Mouse (Mus musculus): ENCODE results near the gene Olfr1126.
"Not testable (repeated sequence)": the region's sequence is repeated elsewhere in the genome, so short reads cannot be mapped to it uniquely, and the experiment has no call there.

The Olfr1126 gene

DNA sequence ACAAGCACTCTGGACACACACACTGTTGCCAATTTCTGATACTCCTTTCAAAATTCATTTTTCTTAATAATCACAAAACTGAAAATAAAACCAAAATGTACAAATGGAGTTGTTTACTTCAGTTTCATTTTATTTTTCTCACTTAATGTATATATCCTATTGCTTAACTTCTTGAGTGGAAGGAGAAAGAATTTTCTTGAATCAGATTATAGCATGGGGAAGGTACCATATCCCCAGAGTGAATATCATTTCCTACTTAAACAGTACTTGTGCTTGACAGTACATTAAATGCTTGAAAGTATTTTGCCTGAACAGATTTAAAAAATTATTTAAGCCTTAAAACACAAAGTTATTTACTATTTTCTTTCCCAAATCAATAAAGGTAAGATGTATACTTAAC, at the start of gene Olfr1126:
Olfr1126 (plus strand) TSS at position 301 of the 400 bp plus-strand sequence.
- DNase-seq (ENCODE audit: low read depth, low spot score) = no peak

DNA sequence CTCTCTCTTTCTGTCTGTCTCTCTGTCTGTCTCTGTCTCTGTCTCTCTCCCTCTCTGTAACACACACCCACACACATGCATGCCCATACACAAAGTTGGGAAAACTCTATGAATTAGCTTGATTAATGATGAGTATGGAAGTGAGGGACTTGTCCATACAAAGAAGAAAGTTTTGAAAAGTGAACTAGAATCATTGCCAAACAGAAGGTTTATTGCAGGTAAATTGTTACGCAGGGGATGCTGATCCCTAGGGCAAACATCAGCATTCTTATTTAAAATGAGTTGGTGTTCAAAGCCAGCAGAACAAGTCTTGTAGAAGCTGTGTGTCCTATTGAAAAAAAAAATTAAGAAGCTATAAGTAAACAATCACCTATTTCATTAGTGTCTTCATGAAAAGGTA, 37.4 kb upstream of the Olfr1126 start, which contains the start of gene Olfr1123:
Olfr1123 (plus strand) TSS at position 301 of the 400 bp plus-strand sequence.
- DNase-seq (ENCODE audit: low read depth, low spot score) = no peak

DNA sequence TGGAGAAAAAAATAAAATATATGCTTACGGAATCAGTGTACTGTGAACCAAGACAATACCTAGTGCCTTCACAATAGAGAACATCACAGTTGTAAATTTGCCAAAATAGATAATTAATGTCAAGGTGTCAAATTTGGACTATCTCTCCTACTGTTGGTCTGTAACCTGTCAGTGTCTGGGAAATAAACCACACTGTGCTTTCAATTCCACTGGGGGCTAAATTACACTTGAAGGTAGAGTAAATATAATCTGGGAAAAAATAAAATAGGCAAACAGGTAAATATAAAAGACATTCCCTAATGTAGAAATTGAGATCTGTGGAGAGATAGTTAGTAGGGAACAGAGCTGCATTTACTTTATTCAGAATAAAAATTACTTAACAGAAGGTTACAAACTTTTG, 23.8 kb upstream of the Olfr1126 start, which contains the start of gene Olfr1124:
Olfr1124 (plus strand) TSS at position 301 of the 400 bp plus-strand sequence.
- DNase-seq (ENCODE audit: low read depth, low spot score) = no peak

DNA sequence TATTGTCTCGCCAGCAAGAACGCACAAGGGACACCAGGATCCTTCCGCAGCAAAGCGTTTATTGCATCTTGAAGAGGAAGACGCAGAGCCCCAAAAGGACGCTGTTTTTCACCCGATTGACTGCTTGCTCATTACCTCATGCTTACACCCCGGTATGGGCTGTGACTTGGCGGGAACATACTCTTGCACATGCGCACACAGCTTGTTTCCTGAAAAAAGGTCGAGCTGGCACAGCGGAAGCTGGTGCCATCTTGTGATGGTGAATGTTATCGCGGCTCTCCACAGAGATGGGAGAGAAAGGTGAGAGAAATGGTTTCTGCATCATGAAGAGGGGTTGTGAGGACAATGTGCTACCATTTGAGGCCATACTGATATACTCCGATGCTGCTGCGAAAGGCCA, 16.0 kb upstream of the Olfr1126 start:
- DNase-seq (ENCODE audit: low read depth, low spot score) = peak; percentile 56

DNA sequence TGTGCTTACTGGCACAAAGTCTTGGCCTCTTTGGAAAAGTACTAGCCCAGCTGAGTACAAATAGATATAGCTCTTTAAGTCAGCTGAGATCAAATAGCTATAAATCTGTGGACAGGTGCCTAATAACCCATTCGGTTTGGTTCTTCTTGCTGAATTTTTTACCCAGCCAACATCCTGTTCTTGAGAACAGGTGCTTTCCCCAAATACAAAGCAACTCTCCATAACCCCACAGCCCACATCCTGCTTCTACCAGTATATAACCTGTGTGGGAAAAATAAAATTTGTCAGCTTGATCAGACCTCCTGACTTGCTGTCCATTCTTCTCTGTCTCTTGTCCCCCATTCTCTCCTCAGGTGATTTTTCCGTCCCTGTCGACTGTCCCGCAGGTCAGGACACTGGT, 8.0 kb downstream of the Olfr1126 start:
- DNase-seq (ENCODE audit: low read depth, low spot score) = no peak

DNA sequence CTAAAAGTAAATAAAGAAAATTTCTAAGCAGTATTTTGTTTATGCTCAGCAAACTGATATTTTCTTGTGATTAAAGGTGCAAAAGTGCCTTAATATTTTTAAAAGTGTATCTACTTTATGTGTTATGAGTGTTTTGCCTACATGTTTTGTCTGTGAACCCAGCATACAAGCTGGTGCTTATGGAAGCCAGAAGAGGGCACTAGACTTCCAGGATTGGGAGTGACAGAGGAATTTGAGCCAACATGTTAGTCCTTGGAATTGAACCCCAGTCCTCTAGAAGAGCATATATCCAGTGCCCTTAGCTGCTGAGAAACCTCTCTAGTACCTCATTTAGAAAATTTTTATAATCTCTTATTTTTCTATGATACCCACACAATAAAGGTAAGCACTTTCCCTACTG, 26.4 kb downstream of the Olfr1126 start:
- peak; percentile 85 for DNase-seq (ENCODE audit: low read depth, low spot score)

DNA sequence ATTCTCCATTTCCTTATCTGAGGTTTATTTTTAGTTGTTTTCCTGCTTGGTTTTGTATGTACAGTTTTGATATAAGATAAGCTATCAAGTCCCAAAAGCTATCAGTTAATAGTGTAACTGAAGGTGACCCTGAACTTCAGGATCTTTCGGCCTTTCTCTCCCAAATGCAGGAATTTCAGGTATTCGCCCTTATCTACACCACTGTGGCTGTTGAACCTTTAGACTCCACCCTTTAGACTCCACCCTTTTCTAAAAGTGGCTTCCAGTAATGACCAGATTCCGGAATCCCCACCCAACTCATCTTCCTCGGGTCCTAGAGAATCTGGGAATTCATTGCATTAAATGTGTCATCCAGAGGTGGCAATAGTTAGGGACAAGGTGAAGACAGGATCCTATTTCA, 27.4 kb downstream of the Olfr1126 start:
- peak; percentile 92 for DNase-seq (ENCODE audit: low read depth, low spot score)

DNA sequence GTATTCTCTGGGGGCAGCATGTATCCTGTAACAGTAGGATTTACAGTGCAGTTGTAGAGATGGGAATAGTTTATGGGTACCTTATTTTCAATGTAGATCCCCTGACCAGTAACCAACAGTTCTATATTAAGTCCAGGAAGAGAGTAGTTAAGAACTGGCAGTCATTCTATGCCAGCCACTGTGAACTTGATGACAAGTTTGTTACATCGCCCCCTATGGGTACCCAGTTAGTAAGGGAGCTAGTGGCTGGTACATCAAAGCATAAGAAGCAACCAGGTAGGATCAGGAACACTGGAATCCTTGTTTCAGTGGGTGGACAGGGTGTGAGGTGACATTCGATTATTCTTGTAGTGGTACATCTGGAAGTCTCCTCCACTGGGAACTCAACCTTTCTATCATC, 28.5 kb downstream of the Olfr1126 start:
- peak; percentile 54 for DNase-seq (ENCODE audit: low read depth, low spot score)

DNA sequence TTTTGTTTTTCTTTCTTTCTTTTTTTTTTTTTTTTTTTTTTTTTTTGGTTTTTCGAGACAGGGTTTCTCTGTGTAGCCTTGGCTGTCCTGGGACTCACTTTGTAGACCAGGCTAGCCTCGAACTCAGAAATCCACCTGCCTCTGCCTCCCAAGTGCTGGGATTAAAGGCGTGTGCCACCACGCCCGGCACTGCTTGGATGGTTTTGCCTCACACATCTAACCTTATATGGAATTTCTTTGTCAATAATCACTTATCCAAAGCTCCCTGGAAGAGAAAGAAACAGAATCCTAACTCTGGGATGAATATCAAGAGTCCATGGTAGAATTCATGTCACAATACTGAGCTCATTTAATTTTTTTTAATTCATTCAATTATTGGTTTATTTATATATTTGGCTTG, 43.2 kb downstream of the Olfr1126 start, which contains the start of gene Pramel7:
Pramel7 (minus strand) TSS at position 101 of the 400 bp plus-strand sequence.
- not testable (repeated sequence) for DNase-seq (ENCODE audit: low read depth, low spot score)

DNA sequence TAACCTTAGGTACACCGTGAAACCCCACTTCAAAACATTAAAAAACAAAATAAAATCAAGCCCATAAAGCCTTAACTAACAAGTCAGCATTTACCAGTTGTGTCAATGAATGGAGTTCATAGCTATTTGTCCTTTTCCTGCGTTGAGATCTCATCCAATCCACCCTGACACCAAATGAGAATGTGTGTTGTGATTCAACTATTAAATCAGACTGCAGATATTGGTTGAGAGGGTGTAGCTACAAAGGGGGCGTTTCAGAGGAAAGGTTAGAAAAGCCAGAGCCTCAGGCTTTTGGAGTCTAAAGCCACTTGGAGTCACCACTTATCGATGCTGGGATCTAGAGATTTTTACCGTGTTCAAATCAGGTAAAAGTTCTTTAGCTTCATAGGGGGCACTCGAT, 52.5 kb downstream of the Olfr1126 start, which contains the start of gene Pramel6:
Pramel6 (plus strand) TSS at position 301 of the 400 bp plus-strand sequence.
- no peak for DNase-seq (ENCODE audit: low read depth, low spot score)
